Mouse (Mus musculus) NIH3T3 (cell line): ENCODE measurements around the gene Akr1c20.
A peak's percentile ranks its signal among the peaks of the same experiment; 100 is the strongest.

Source experiments
- DNase-seq: peaks from one replicate; pipeline ENCODE4 v3.0.0-alpha.2; 2012; ENCODE audit warnings: low read depth

The Akr1c20 gene

GRCm38 (mm10) chr13:4523201-4523838, at the start of gene Akr1c20:
Akr1c20 (minus strand) TSS chr13:4523345.
- DNase-seq, result peak; percentile 17

GRCm38 (mm10) chr13:4565996-4566395, 42.9 kb upstream of the Akr1c20 start:
- DNase-seq, result no peak

GRCm38 (mm10) chr13:4560500-4560899, 37.4 kb upstream of the Akr1c20 start:
- DNase-seq, result no peak

- DNase-seq, result no peak
These were observed 36.0 kb upstream of the Akr1c20 start for GRCm38 (mm10) chr13:4559143-4559542.

GRCm38 (mm10) chr13:4514811-4515210, 8.3 kb downstream of the Akr1c20 start:
- no peak for DNase-seq

GRCm38 (mm10) chr13:4467896-4468295, 55.2 kb downstream of the Akr1c20 start:
- DNase-seq, result no peak

- no peak for DNase-seq
These were observed 57.5 kb downstream of the Akr1c20 start for GRCm38 (mm10) chr13:4465641-4466040.
